Mouse (Mus musculus): ENCODE data around the gene Tspan15.
A peak's percentile ranks its signal among the peaks of the same experiment; 100 is the strongest.

The Tspan15 gene

DNA sequence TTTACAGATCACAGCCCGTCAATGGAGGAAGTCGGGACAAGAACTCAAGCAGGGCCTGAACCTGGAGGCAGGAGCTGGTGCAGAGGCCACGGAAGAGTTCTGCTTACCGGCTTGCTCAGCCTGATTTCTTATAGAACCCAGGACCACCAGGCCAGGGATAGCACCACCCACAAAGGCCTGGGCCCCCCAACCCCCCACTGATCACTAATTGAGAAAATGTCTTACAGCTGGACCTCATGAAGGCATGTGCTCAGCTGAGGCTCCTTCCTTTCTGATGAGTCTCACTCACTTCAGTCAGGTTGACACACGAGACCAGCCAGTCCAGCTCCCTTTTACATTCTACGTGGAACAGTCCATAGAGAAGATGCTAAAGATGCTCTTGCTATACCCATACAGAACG, 5.2 kb downstream of the Tspan15 start:
- no peak for DNase-seq

DNA sequence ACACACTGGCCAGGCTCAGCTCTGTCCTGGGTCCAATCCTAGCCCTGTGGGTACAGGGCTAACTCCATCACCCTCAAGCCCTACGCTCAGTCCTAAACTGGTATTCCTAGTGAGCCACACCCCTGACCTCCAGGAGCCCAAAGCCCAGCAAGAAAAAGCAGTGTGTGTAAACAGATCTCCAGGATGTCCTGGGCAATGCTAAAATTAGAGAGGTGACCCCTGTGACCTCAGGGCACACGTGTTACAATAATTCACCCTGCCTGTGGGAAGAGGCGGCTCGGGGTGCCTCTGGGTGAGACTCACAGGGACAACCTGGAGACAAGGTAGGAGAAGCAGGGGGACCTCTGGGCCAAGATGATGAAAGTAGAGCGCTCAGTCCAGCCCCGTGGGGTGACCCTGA, 6.8 kb downstream of the Tspan15 start:
- peak; percentile 93 for DNase-seq

DNA sequence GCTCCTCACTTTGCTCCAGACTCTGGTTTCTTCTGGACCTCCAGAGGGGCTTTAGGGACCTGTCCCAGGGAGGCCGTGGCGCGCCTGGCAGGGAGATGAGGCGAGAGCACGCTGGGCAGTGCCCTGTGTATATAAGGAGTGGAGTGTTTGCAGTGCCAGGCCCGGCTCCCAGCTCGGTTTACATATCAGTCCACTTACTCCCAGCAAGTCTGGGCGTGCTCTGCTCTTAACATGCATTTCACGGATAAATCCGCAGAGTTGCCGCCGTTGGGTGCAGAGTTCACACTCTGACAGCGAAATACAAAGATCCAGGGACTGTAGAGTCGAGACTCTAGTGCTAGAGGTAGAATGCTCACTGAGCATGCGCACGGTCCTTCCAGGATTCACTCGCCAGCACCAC, 8.3 kb downstream of the Tspan15 start:
- no peak for DNase-seq

DNA sequence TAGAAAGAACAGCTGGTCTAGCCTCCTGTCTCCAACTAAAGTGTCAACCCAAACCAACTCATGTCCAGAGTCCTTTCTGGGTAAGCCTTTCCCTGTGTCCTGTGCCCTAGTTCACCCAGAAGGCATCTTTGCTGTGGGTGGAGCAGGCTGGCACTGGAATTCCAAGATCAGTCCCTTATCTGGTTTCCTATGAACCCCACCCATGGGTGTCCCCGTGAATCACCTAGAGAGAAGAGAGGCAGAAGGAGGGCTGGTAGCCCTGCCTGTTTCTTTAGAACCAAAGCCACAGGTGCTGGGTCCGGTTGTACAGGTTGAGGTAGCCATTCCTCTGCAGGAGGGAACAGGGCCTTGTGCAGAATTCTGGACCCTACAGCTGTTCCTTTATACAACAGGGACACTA, 9.4 kb downstream of the Tspan15 start:
- DNase-seq: no peak

DNA sequence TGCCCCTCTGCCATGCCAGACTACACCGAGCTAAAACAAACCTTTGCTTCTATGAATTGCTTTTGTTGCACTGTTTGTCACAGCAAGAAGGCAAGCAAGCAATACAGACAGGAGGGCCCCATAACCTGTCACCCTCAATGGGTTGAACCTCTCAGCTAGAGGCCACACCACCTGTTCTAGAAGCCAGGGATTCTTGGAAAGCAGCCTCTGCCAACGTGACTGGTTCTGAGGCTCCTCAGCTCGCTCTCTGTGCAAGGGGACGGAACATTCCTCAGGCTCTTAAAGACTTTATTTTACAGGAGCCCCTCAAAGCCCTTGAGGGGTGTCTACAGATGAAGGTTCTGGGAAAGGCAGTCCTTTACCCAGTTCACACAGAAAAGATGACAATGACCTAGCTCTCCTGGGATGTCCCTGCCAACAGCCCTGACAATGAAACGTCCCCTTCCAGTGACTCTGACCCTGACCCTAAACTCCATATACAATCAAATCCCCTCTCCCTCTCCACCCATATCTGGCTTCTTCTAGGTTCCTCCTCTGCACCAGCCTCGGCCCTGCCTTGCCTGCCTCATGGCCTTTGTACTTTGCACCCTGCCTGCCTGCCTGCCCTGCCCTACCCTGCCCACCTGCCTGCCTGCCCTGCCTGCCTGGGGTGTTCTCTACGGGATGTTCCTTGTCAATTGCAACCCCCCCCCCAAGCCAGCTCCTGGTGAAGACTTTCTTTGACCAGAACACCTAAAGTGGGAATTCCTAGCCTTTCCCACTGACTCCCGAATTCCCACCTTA, 10.1 kb downstream of the Tspan15 start:
- no peak for DNase-seq

DNA sequence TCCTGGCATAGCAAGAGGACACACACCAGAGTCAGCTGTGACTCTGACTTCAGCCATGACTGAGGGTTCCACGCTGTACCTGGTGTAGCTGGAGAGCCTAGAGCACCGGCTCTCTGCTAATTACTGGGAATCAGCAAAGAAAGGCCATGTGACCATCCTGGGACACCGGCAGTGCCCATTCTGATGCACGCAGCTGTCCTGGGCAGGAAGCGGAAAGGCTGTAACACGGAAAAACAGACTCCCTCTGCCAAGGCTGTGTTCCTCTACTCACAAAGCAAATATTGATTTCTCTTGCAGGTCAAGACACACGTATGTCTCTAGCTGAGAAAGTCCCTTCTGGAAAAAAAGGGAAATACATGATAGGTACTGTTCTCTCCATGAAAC, 12.3 kb downstream of the Tspan15 start:
- peak; percentile 95 for DNase-seq

DNA sequence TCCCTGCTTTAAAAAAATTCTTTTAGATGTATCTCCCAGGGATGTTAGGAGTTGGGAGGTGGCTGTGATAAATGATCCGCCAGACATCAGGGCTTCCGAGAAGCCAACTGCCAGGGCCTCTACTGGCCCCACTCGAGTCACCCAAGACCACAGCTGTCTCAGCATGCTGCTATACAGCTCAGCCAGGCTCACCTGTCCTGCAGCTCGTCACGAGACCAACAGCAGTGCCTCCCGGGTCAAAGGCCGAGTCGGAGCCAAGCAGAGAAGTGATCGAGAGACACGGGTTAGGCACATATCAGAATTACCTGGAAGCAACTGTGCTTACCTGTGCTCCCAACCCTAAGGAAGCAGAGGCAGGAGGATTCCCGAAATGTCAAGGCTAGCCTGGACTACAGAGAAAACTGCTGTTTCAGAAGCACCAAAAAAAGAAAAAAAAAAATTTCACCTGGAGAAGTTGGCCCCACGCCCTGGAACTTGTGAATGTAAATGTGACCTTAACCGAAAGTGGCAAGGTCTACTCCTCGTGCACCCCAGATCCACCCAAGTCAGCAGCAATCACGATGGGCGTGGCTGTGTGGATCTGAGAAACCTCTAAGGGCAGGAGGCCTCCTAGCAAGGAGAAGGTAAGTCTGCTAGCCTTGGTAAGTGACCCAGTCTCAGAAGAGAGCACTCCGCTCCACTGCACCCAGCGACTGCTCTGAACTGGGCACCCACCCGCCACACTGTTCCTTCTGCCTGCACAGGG, 12.8 kb downstream of the Tspan15 start:
- peak; percentile 88 for DNase-seq

DNA sequence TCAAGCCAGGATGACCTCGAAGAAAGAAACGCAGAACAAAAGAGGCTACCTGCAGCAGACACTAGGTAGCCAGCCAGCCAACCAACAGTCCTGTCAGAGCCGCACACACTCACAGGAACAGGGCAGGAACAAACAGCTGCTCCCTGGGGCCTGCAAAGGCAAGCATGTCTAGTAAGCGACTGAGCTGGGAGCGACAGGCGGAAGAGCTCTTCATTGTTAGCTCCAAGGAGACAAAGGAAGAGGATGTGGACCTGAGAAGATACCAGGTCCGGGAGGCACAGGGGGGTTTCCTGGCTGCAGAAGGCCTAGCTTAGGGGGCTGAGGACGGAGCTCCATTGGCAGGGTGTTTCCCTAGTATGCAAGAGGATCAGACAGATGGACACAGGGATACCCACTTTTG, 13.9 kb downstream of the Tspan15 start:
- peak; percentile 98 for DNase-seq

DNA sequence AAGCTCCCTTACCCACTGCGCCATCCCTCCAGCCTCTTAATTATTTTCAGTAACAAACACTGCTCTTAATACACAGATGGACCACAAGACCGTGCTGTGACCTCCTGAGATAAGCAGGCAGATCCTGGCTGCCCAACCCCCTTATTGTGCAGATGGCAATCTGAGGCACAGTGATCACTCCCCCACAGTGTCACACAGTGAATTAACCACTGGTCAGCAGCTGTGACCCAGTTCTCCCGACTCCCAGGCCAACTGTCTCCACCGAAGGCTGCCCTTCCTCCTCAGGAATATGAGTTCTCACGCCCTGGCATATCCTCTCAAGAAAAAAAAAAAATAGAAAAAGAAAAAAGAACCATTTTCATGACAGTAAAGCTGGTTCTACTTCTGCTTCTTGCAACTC, 14.5 kb downstream of the Tspan15 start:
- peak; percentile 94 for DNase-seq

DNA sequence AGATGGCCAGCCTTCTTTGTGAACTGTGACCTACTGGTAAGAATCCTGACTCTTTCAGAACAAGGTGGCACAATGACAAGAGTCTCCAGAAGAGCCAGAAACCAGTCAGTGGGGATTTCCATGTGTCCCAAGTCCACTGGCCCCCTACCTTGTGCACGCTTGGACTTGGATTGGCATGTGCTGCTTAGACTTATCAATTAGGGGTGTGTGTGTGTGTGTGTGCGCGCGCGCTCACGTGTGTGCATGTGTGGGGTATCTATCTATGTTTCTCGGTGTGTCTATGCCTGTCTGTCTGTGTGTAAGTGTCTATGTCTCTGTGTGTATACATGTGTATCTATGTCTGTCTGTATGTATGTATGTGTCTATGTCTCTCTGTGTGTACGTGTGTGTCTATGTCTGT, 15.4 kb downstream of the Tspan15 start:
- DNase-seq: no peak

DNA sequence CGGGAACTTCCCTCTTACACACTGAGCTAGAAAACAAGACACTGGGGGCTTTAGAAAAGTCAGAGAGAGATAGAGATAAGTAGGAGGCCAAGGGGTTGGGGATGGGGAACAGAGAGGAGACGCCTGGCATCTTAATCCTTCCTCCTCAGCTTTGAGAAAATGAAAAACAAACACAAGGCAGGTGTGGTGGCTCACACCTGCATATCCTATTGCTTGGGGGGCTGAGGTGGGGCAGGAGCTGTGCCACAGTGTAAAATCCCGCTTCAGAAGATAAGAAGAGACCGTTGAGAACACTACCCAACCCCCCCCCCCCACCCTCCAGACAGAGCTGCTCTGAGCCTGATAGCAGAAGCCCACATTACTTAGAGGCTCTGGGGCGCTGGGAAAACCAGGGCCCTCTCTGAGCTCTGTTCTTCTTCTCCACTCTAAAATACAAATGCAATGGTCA, 15.9 kb downstream of the Tspan15 start:
- DNase-seq: no peak

DNA sequence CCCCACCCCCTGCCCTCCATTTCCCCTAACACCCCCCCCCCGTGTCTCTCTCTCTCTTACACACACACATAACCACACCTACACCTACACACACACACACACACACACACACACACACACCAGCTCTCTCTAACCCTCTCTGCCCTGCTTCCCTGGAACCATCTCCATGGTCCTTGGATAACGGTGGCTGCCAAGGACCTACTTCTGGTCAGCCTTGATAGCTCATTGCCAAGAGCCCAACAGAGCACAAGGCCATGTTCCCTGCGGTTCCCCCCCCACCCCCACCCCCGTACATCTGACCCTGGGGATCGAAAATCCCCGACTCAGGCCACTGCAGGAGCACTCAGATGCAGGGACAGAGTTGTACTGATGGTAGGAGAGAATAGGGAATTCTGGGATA, 19.7 kb downstream of the Tspan15 start:
- DNase-seq: no peak

DNA sequence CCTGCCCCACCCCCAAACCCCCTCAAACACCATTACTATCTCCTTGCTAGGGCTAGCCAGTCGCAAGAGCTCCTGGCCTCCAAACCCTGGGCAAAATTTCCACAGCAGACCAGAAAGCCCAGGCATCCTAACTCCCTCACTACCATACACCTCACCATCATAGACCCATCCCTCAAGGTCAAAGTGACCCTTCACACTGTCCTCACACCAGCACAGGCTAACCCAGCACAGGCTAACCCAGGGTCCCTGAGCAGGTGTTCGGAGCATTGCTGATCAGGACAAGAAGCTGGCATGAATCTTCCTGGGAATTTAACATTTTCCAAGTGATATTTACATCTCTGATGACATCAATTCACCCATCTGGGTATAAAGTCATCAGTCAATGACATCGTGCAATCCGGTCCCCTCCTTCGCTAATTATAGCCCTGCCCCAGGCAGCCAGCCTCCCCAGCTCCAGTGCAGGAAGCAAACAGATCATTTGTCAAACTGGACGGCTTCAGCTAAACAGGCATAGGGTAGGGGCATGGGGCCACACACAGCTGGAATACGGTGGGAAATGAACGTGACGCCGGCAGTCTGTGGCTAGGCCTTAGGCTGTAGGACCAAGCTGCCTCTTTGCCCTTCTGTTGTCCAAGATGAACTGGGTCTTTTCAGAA, 22.7 kb downstream of the Tspan15 start:
- DNase-seq: no peak

DNA sequence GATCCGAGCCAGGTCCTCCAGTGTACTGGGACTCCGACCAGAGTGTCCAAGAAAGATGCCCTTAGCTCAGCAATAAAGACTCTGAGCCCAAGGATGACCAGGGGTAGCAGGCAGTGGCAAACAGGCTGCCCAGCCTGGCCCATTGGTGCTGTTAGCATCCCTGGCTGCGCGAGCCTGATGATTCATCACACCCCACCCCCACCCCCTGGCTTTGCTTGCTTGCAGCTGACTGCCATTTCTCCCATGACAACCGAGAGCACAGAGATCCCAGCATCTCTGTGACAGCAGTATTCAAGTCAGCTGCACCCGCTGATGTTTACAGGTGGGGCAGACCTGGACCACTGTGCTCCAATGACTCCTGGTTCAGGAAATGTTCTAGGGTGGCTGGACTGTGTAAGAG, 28.5 kb downstream of the Tspan15 start:
- DNase-seq: no peak

DNA sequence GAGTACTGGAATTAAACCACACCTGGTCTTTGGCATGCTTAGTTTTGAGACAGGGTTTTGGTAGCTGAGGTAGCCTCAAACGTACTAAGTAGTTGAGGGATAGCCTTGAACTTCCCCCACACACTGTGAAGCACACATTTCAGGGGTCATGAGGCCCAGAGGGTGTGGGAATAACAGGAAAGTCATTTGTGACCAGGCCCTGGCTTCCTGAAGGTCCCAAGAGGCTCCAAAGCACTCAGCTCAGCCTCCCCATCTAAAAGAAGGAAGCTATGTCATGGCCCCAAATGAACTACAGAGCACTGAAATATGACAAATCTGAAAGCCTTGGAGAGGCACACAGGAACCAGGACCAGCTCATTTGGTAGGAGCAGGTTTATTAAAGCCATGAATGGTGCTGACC, 32.2 kb downstream of the Tspan15 start:
- DNase-seq: peak; percentile 96

DNA sequence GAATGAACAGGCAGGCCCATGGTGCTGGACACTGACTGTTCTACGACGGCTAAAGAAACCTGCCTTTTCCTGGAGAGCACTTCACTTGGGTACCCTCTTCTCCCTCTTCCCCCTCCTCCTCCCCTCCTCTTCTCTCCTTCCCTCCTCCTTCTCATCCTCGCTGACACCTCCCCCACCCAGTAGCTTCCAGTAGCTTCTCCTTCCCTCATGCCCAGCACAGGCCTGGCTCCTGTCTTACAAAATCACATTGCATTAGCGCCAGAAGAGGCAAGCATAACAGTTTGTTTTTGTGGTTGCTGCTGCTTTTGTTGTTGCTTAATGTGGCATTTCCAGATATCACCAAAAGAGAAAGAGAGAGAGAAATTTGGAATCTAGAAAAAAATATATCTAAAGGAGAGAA, 33.6 kb downstream of the Tspan15 start:
- DNase-seq: no peak

DNA sequence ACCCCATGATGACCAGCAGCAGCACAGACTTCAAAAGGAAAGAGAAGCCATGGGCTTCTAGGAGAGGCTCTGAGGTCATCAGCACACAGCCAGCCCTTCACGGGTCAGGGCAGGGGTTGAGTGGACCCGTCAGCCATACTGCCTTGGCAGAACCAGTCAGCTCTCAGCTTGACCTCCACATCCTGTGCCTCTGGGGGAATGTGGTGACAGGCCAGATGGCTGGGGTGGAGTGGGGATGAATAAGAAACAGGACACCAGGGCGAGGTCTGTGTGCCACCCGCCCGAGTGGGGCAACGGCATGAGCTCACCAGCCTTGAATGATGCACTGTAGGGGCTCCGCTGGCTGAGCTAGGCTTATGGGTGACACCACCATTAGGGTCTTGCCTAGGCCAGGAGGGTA, 35.7 kb downstream of the Tspan15 start:
- peak; percentile 92 for DNase-seq

DNA sequence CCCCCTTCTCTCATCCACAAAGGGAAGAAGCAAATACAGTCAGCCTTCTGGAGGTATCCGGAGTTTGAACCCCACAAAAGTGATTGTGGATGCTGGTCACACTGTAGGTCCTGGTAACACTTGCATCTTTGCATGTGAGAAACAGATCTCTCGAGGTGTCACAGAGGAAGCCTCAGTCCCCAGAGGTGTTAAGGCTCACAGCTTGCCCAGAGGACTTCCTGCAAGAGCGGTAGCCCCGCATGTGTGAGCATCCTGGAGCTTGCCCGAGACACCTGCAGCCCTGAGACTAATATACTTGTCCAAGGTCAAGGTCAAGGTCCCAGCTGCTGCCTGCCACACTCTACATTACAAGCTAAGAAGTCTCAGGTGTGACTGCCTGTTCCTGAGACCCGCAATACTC, 36.1 kb downstream of the Tspan15 start:
- DNase-seq: no peak

DNA sequence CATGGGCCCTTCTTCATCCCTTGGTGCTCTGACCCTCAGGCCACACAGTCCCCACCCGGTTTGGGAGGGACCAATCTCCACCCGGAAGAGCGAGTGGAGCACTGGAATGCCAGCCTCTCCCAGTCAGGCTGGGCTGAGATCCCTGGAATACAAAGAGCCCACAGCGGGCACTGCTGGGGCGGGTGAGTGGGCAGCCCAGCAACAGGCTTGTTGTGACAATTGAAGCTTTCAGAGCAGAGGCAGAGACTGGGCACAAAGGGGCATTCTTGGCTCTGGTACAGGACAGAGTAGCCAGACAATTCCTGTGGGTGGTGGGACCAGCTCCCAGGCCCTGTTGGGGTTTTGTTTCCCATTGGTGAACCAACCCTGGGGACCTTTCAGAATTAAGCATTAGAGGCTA, 36.6 kb downstream of the Tspan15 start:
- no peak for DNase-seq

DNA sequence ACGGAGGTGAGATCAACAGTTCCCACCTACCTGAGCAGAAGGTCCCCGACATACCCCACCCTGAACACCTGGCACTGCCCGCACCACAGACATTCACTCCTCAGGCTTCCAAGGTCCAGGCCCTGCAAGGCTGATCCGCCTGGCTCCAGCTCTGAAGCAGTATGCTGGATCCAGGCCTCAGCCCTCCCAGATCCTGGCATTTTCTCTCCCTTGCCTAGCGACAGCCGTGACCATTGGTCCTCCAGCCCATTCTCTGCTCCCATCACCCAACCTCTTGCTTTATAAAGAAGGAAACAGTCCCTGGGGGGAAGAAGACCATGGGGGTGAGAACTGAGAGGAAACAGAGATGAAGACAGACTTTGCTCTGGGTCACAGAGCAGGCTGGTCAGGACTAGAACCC, 37.0 kb downstream of the Tspan15 start:
- no peak for DNase-seq

DNA sequence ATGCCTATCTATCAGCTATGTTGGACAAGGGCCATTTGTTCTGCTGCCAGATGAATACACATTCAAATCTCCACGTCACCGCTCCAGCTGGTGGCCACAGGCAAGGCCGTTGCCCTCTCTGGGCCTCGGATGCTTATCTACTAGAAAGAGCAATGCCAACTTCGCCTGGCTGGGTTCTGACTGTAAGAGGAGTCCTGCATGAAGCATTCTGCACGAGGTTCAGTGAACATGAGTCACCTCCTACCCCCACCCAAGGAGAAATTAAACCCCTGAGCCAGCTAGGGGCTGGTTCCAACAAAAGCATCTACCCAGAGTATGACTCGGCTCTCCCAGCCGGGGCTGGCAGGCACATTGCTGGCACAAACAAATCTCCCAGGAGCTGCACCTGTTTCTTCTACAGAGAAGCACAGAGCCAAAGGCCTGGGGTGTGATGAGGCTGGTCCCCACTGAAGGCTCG, 38.3 kb downstream of the Tspan15 start:
- peak; percentile 92 for DNase-seq

DNA sequence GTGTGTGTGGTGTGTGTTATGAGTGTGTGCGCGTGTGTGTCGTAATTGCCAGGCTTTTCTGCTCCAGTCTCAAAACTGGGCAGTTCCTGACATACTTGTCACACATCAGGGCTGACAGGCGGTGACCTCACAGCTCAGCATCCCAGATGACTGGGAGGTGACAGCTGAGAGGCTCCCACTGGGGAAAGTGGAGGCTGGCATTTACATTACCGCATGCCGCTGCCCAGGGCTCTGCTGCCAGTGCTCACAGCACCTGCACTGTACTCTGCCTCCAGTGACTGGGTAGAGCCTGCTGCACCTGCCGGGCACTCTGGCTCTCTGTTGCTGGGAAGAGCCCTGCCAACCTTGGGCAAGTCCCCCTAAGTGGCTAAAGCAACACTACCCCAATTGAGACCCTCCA, 40.2 kb downstream of the Tspan15 start:
- DNase-seq: no peak

DNA sequence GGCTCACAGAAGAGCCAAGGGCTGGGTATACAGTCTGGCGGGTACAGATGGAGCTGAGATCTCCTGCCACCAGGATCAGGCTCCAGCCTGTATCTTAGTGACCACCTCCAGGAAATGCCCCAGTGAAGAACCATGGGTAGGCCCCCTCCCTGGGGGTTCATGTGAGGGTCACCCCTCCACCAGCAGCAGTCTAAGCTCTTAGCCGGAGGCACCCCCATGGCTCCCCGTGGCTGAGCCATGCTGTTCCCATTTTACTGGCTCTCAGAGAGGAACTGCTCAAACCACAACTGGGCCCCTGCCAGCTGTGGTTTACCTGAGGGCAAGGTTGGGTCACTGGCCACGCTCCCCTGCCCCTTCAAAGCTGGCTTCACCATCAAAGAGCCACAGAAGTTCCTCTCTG, 41.1 kb downstream of the Tspan15 start:
- DNase-seq: no peak

DNA sequence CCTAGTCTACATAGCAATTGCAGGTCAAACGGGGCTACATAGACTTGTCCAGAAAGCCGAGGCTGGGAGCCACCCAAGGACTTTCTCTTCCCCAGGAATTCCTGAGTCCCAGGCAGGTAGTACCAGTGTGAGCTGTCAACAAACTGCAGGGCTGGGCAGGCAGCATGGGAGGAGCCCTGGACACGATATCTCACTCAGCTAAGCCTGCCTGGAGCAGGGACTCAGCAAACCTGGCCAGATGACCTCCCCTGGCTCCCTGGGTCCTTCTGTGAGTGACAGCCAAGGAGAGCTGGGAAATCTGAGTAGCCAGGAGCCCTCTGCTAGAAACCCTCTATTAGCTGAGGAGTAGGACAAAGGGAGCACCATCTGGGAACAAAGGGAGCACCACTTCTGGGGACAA, 41.7 kb downstream of the Tspan15 start:
- DNase-seq: no peak
